8 mouse cellular contexts compared by ENCODE assay signal in genomic region chr11:11844367-11844971, GRCm38 (mm10). TPM values are rescaled to one million over a fixed set of nuclear protein-coding genes. Genes with fewer than 3 reads are reported as not detected.
DNase-seq lines count a peak whose midpoint lies in the region; ATAC-seq and TF ChIP-seq lines count a peak whose summit lies in the region.

No protein-coding gene starts in this region.

- H3K27me3 ChIP-seq in embryonic facial prominence, embryonic 14.5 days (replicated peaks; ENCODE audit: control insufficient read depth, insufficient read depth, low read length): no peaks in the 10 kb centered on the region
- H3K27me3 ChIP-seq in heart, embryonic 14.5 days (ENCODE audit: control insufficient read depth, insufficient read depth, low read length): no peaks in the 10 kb centered on the region
- no peaks in the 10 kb centered on the region for H3K27me3 ChIP-seq in kidney, postnatal 0 days (ENCODE audit: insufficient read depth, low read length)
- no peaks in the 10 kb centered on the region for H3K27me3 ChIP-seq in testis, adult 2 months (ENCODE audit: control insufficient read depth, insufficient read depth, low read length)

- no peak overlapping the region for H3K4me2 ChIP-seq in embryonic facial prominence, embryonic 14.5 days (ENCODE audit: low read depth, low read length)
- no peak overlapping the region for H3K4me2 ChIP-seq in heart, embryonic 14.5 days (ENCODE audit: low read length)
- H3K4me2 ChIP-seq in kidney, postnatal 0 days (ENCODE audit: low read length): no peak overlapping the region

- no peaks in the 10 kb centered on the region for H3K36me3 ChIP-seq in embryonic facial prominence, embryonic 14.5 days (ENCODE audit: control insufficient read depth, insufficient read depth, low read length)
- H3K36me3 ChIP-seq in heart, embryonic 14.5 days (ENCODE audit: control insufficient read depth, insufficient read depth, low read length): no peaks in the 10 kb centered on the region
- H3K36me3 ChIP-seq in kidney, postnatal 0 days (ENCODE audit: insufficient read depth, low read length): no peaks in the 10 kb centered on the region
- no peaks in the 10 kb centered on the region for H3K36me3 ChIP-seq in testis, adult 2 months (ENCODE audit: control insufficient read depth, insufficient read depth, low read length)

- peak; percentile 93 for DNase-seq in 3T3-L1 (ENCODE audit: low read depth, low spot score)
- peak; percentile 88 for DNase-seq in adrenal gland, postnatal 10 days
- peak; percentile 92 for DNase-seq in embryonic facial prominence, embryonic 14.5 days (ENCODE audit: low spot score)
- peak; percentile 94 for DNase-seq in kidney, postnatal 0 days (ENCODE audit: low spot score)
- peak; percentile 78 for DNase-seq in lung, postnatal 36 days
- no peak for DNase-seq in frontal cortex, postnatal 36 days (ENCODE audit: low spot score in 2 of 2)

- 41% methylated on average over 13 of the region's 13 CpGs for WGBS in embryonic facial prominence, embryonic 14.5 days
- WGBS in heart, embryonic 14.5 days: 39% methylated on average over 13 of the region's 13 CpGs
- WGBS in kidney, postnatal 0 days: 21% methylated on average over 13 of the region's 13 CpGs

- H3K9ac ChIP-seq in embryonic facial prominence, embryonic 14.5 days (ENCODE audit: low read depth, low read length): no peak overlapping the region
- peak overlapping the region; percentile 21; the same call in 1 of the 2 replicates for H3K9ac ChIP-seq in heart, embryonic 14.5 days (ENCODE audit: low read length)
- H3K9ac ChIP-seq in kidney, postnatal 0 days (ENCODE audit: low read depth, low read length): no peak overlapping the region

- H3K4me1 ChIP-seq in embryonic facial prominence, embryonic 14.5 days (ENCODE audit: control insufficient read depth, insufficient read depth, low read length): peaks cover 7% of the 10 kb centered on the region; the same call in 1 of the 2 replicates
- peaks cover 12 to 43% of the 10 kb centered on the region in 2 experiments for H3K4me1 ChIP-seq in heart, embryonic 14.5 days (ENCODE audit: control insufficient read depth in 2 of 2, insufficient read depth in 2 of 2, low read length in 2 of 2)
- H3K4me1 ChIP-seq in kidney, postnatal 0 days (replicated peaks; ENCODE audit: insufficient read depth, low read length): no peaks in the 10 kb centered on the region; the same call in 1 of the 2 replicates
- H3K4me1 ChIP-seq in testis, adult 2 months (ENCODE audit: control insufficient read depth, insufficient read depth, low read length): peaks cover 3% of the 10 kb centered on the region

- peak overlapping the region; percentile 70 for H3K27ac ChIP-seq in embryonic facial prominence, embryonic 14.5 days (replicated peaks; ENCODE audit: low read depth, low read length)
- peak overlapping the region; percentile 65 to 76 for H3K27ac ChIP-seq in heart, embryonic 14.5 days (replicated peaks in 1 of 2; ENCODE audit: control insufficient read depth in 1 of 2, insufficient read depth in 1 of 2, low read depth in 2 of 2, low read length in 2 of 2)
- H3K27ac ChIP-seq in kidney, postnatal 0 days: peak overlapping the region; percentile 43
- peak overlapping the region; percentile 87 for H3K27ac ChIP-seq in testis, adult 2 months (ENCODE audit: control insufficient read depth, insufficient read depth, low read depth, low read length)

- TF ChIP-seq CTCF in kidney, postnatal 0 days (IDR thresholded peaks at IDR 0.05; ENCODE audit: low read depth): peak; percentile 79
- TF ChIP-seq CTCF in testis, adult 2 months (IDR thresholded peaks at IDR 0.05; ENCODE audit: control insufficient read depth, insufficient read depth, insufficient replicate concordance, low read depth, low read length): peak; percentile 54; the same call in 1 of the 2 replicates

- no peak for TF ChIP-seq POLR2A in testis, adult 2 months (IDR thresholded peaks at IDR 0.05; ENCODE audit: control insufficient read depth, low read depth, low read length)

- peak; percentile 95 for ATAC-seq in embryonic facial prominence, embryonic 14.5 days (ENCODE audit: low read depth)
- peak; percentile 79 for ATAC-seq in heart, embryonic 14.5 days (ENCODE audit: insufficient number of reproducible peaks, insufficient read depth, low FRiP score, low read depth)
- ATAC-seq in kidney, postnatal 0 days (replicated peaks; ENCODE audit: low FRiP score, low read depth): peak; percentile 96

- no peak overlapping the region for H3K4me3 ChIP-seq in embryonic facial prominence, embryonic 14.5 days (ENCODE audit: low read depth, low read length)
- no peak overlapping the region for H3K4me3 ChIP-seq in heart, embryonic 14.5 days (ENCODE audit: control insufficient read depth in 1 of 2, insufficient read depth in 1 of 2, low read depth in 1 of 2, low read length in 2 of 2)
- H3K4me3 ChIP-seq in kidney, postnatal 0 days (replicated peaks; ENCODE audit: low read depth, low read length): no peak overlapping the region
- H3K4me3 ChIP-seq in testis, adult 2 months (ENCODE audit: control insufficient read depth, low read depth, low read length): no peak overlapping the region

- no peaks in the 10 kb centered on the region for H3K9me3 ChIP-seq in embryonic facial prominence, embryonic 14.5 days (ENCODE audit: control insufficient read depth, low read length)
- no peaks in the 10 kb centered on the region for H3K9me3 ChIP-seq in heart, embryonic 14.5 days (ENCODE audit: control insufficient read depth, low read length)
- no peaks in the 10 kb centered on the region for H3K9me3 ChIP-seq in kidney, postnatal 0 days (replicated peaks; ENCODE audit: low read length)

RNA-seq across cellular contexts. Expression of gene Fignl1, which starts 35.7 kb away (rescaled TPM):
- 10 to 100 TPM in 1 of 2 experiments, 1 to 10 TPM in 1; 8.9 to 12.1 TPM for total RNA-seq in adrenal gland, postnatal 10 days (2021)
- 45.5 and 55.6 TPM in 2 replicates for polyA plus RNA-seq in embryonic facial prominence, embryonic 14.5 days (2014; fragmentation: Nextera tagmentation; extraction: Ambion mirVana)
- 49.6 and 53.8 TPM in 2 replicates for polyA plus RNA-seq in heart, embryonic 14.5 days (2014; fragmentation: Nextera tagmentation; extraction: Ambion mirVana)
- 27.8 and 31.8 TPM in 2 replicates for polyA plus RNA-seq in kidney, postnatal 0 days (2015; fragmentation: Nextera tagmentation; extraction: Ambion mirVana)
- polyA plus RNA-seq in testis, adult 2 months (2012; rRNA removed): 15.0 and 21.1 TPM in 2 replicates

RNA-seq across cellular contexts. Expression of gene Ddc, which starts 53.5 kb away (rescaled TPM):
- 10 to 100 TPM; 72.6 to 85.6 TPM for total RNA-seq in adrenal gland, postnatal 10 days (2021)
- polyA plus RNA-seq in embryonic facial prominence, embryonic 14.5 days (2014; fragmentation: Nextera tagmentation; extraction: Ambion mirVana): 32.5 and 48.4 TPM in 2 replicates
- 114 and 117 TPM in 2 replicates for polyA plus RNA-seq in heart, embryonic 14.5 days (2014; fragmentation: Nextera tagmentation; extraction: Ambion mirVana)
- polyA plus RNA-seq in kidney, postnatal 0 days (2015; fragmentation: Nextera tagmentation; extraction: Ambion mirVana): 14.2 and 17.4 TPM in 2 replicates
- polyA plus RNA-seq in testis, adult 2 months (2012; rRNA removed): 0.18 and 0.19 TPM in 2 replicates

Comparison
In these comparisons a context has a peak if more than half of its experiments do, and no peak if none do; other contexts are left out.
1. DNase-seq: peak in 3T3-L1 (single experiment), adrenal gland, postnatal 10 days (single experiment), embryonic facial prominence, embryonic 14.5 days (single experiment), kidney, postnatal 0 days (single experiment) and lung, postnatal 36 days (single experiment); none in frontal cortex, postnatal 36 days (0 of 2).
2. RNA of gene Ddc, which starts 53.5 kb away (polyA plus RNA-seq): 114 to 117 TPM in heart, embryonic 14.5 days, 32.5 to 48.4 TPM in embryonic facial prominence, embryonic 14.5 days and 14.2 to 17.4 TPM in kidney, postnatal 0 days; 0.18 to 0.19 TPM in testis, adult 2 months; every median in the first group is over 10 times any median in the second.
3. Peak in every context shown above with its lines, with median percentiles within 50 percentile points of each other: ATAC-seq and H3K27ac ChIP-seq.